Mouse (Mus musculus): ENCODE measurements around the gene Lysmd2. TPM values are rescaled to one million over a fixed set of nuclear protein-coding genes. Genes with fewer than 3 reads are reported as not detected.
A peak's percentile ranks its signal among the peaks of the same experiment; 100 is the strongest.

Gene Lysmd2
- polyA plus RNA-seq, 1 experiment from 2014 or later = 48.3 TPM

DNA sequence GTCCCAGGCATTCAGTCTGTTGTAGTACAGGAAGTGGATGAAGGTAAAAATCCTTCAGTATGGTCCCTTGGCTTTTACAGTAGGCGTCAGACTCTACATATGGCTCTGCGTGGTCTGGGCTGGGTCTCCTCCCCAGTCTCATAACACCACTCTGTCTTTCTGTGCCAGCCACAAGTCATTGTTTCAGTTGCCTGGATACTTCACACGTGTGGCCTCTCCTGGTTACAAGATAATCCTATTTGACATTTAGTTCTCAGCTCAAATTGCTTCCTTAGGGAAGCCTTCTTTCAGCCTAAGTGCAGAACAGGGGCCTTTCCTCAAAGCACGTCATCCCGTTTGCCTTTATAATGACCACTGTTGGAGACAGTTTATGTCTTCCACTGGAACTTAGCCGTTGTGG is 47.2 kb downstream of the Lysmd2 start:
- H3K4me2 ChIP-seq (ENCODE audit: low read depth, low read length) = no peak overlapping the region
- ATAC-seq (ENCODE audit: low read depth) = no peak
- H3K27ac ChIP-seq (replicated peaks; ENCODE audit: low read depth, low read length) = no peak overlapping the region
- no peak overlapping the region for H3K9ac ChIP-seq (ENCODE audit: low read depth, low read length)
- no peaks in the 10 kb centered on the region for H3K4me1 ChIP-seq (ENCODE audit: control insufficient read depth, insufficient read depth, low read length)
- no peak overlapping the region for H3K4me3 ChIP-seq (ENCODE audit: low read depth, low read length)
- H3K27me3 ChIP-seq (replicated peaks; ENCODE audit: control insufficient read depth, insufficient read depth, low read length) = no peaks in the 10 kb centered on the region
- DNase-seq (ENCODE audit: low spot score) = no peak
- no peaks in the 10 kb centered on the region for H3K36me3 ChIP-seq (ENCODE audit: control insufficient read depth, insufficient read depth, low read length)
- no peaks in the 10 kb centered on the region for H3K9me3 ChIP-seq (ENCODE audit: control insufficient read depth, low read length)
- WGBS = 67% methylated on average over 6 of the region's 6 CpGs

DNA sequence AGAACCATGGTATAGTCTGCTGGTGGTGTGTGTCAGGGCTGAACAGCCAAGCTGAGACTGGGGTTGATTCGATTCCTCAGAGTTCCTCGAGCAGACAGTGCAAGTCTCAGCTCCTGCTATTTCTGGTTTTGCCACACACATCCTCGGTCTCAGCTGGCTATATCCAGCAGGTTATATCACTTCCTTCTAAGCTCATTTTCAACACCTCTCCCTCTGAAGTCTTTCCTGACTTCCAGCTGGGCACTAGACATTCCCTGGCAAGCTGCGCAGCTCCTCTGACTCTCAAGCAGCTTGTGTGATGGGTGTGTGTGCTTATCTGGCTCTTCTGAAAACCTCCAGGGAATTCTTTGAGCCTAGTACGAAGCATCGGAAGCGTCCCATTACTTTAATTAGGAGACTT is 50.7 kb downstream of the Lysmd2 start:
- no peak overlapping the region for H3K27ac ChIP-seq (replicated peaks; ENCODE audit: low read depth, low read length)
- WGBS = 59% methylated on average over 7 of the region's 7 CpGs
- no peaks in the 10 kb centered on the region for H3K4me1 ChIP-seq (ENCODE audit: control insufficient read depth, insufficient read depth, low read length)
- H3K27me3 ChIP-seq (replicated peaks; ENCODE audit: control insufficient read depth, insufficient read depth, low read length) = no peaks in the 10 kb centered on the region
- H3K4me2 ChIP-seq (ENCODE audit: low read depth, low read length) = no peak overlapping the region
- ATAC-seq (ENCODE audit: low read depth) (no peak), DNase-seq (ENCODE audit: low spot score) (no peak)
- H3K4me3 ChIP-seq (ENCODE audit: low read depth, low read length) = no peak overlapping the region
- H3K36me3 ChIP-seq (ENCODE audit: control insufficient read depth, insufficient read depth, low read length) = no peaks in the 10 kb centered on the region
- no peak overlapping the region for H3K9ac ChIP-seq (ENCODE audit: low read depth, low read length)
- no peaks in the 10 kb centered on the region for H3K9me3 ChIP-seq (ENCODE audit: control insufficient read depth, low read length)

DNA sequence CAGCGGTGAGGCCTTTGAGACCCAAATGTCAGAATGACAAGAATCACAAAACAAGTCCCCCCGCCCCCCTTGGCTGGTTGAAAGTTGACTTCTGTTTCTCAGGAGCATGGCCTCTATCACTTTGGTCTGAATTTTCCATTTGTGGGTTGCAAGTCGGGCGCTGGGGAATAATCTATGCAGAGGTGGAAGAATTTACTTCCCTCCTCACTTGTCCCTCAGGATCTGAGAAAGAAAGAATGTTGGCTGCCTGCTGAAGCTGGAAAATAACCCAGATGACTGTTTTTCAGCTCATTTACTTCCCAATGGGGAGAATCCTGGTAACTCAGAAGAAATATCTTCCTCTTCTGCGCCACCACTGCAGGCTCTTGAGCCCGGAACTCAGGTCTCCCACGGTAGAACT is 52.8 kb downstream of the Lysmd2 start:
- H3K4me1 ChIP-seq (ENCODE audit: control insufficient read depth, insufficient read depth, low read length) = no peaks in the 10 kb centered on the region
- no peaks in the 10 kb centered on the region for H3K9me3 ChIP-seq (ENCODE audit: control insufficient read depth, low read length)
- H3K36me3 ChIP-seq (ENCODE audit: control insufficient read depth, insufficient read depth, low read length) = no peaks in the 10 kb centered on the region
- WGBS = 75% methylated on average over 7 of the region's 7 CpGs
- ATAC-seq (ENCODE audit: low read depth) (no peak), DNase-seq (ENCODE audit: low spot score) (peak; percentile 33)
- no peak overlapping the region for H3K9ac ChIP-seq (ENCODE audit: low read depth, low read length)
- no peak overlapping the region for H3K4me2 ChIP-seq (ENCODE audit: low read depth, low read length)
- no peak overlapping the region for H3K4me3 ChIP-seq (ENCODE audit: low read depth, low read length)
- no peak overlapping the region for H3K27ac ChIP-seq (replicated peaks; ENCODE audit: low read depth, low read length)
- 0 out of 2 replicates have a peak, but pooled peaks cover under 1% of the 10 kb centered on the region for H3K27me3 ChIP-seq (replicated peaks; ENCODE audit: control insufficient read depth, insufficient read depth, low read length)

DNA sequence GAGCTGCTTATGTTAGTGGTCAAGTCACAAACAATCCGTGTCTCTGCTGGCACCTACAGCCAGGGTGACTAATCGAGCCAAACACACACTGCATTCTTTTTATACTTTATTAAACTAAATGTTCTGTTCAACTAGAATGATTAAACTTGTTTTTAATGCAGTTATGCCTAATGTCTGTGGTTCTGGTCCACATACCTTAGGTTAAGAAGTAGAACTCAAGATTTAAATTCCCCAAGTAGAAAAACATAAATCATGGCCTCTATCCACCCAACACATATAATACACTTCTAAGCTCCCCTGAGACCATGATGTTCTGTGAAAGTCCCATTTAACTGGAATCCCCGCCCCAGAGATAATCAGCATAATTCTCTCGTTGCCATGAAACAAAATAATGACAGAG is 54.1 kb downstream of the Lysmd2 start:
- H3K27me3 ChIP-seq (replicated peaks; ENCODE audit: control insufficient read depth, insufficient read depth, low read length) = peaks cover 4% of the 10 kb centered on the region; the same call in 1 of the 2 replicates
- H3K4me1 ChIP-seq (ENCODE audit: control insufficient read depth, insufficient read depth, low read length) = peaks cover 6% of the 10 kb centered on the region; the same call in 1 of the 2 replicates
- H3K4me3 ChIP-seq (ENCODE audit: low read depth, low read length) = no peak overlapping the region
- H3K36me3 ChIP-seq (ENCODE audit: control insufficient read depth, insufficient read depth, low read length) = no peaks in the 10 kb centered on the region
- DNase-seq (ENCODE audit: low spot score) (no peak), ATAC-seq (ENCODE audit: low read depth) (no peak)
- no peak overlapping the region for H3K4me2 ChIP-seq (ENCODE audit: low read depth, low read length)
- H3K27ac ChIP-seq (replicated peaks; ENCODE audit: low read depth, low read length) = no peak overlapping the region
- no peak overlapping the region for H3K9ac ChIP-seq (ENCODE audit: low read depth, low read length)
- no peaks in the 10 kb centered on the region for H3K9me3 ChIP-seq (ENCODE audit: control insufficient read depth, low read length)
- 73% methylated on average over 4 of the region's 4 CpGs for WGBS

DNA sequence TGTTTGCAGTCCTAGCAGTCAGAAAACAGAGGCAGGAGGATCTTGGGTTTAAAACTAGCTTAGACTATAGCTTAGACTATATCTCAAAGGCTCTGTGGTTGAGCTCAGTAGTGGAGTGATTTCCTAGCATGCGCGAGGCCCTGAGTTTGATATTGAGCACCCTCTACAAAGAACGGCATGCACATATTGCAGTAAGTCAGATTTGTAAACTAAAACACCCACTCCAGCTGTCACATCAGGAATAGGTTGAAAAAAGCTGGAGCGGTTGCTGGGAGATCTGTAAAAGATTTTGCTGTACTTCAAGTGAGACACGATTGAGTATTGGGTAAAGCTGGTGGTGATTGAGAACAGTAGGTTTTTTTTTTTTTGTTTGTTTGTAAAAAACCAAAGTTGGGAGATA is 55.1 kb downstream of the Lysmd2 start:
- Histone ChIP-seq H3K4me3 (ENCODE audit: low read depth, low read length) (no peak overlapping the region), H3K36me3 (ENCODE audit: control insufficient read depth, insufficient read depth, low read length) (no peaks in the 10 kb centered on the region), H3K4me2 (ENCODE audit: low read depth, low read length) (no peak overlapping the region), H3K27me3 (replicated peaks; ENCODE audit: control insufficient read depth, insufficient read depth, low read length) (peaks cover 4% of the 10 kb centered on the region; the same call in 1 of the 2 replicates), H3K9me3 (ENCODE audit: control insufficient read depth, low read length) (no peaks in the 10 kb centered on the region), H3K27ac (replicated peaks; ENCODE audit: low read depth, low read length) (no peak overlapping the region), H3K4me1 (ENCODE audit: control insufficient read depth, insufficient read depth, low read length) (peaks cover 6% of the 10 kb centered on the region; the same call in 1 of the 2 replicates), H3K9ac (ENCODE audit: low read depth, low read length) (no peak overlapping the region)
- 79% methylated on average over 5 of the region's 5 CpGs for WGBS
- DNase-seq (ENCODE audit: low spot score) (no peak), ATAC-seq (ENCODE audit: low read depth) (no peak)

DNA sequence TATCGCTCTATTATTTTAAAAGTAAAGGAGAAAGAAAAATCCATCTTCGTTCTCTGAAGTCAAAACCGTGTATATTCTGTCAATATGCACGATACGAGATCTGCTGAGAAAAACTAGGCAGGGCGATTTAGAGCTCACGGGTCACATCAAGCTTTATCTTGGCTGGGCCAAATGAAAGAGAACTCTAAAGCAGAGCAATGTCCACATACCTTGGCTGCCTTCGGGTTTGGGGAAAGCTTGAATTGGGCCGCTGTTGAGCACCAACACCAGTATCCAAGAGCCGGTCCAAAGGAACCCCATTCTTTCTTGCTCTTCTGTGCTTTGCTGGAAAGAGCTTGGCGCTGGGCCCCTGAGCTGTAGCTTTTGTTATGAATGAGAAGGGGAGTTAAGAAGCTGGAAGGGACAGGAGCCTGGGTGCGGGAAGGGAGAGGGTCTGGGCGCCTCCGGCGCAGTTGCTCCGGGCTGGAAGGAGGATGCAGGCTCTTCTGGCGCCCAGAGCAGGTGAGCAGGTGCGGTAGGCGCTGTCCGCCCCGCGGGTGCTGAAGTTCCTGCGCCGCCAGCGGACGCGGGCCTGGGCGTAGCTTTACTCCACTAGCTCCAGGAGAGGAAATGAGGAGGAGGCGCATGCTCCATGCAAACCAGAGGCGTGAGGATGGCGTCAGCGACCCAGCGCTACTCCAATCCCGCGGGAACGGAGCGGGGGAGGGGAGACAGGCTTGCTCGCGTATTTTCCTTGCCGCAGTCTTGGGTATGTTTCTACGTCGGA is 58.1 kb downstream of the Lysmd2 start, which contains the start of gene Scg3:
Gene Scg3, minus strand, starts transcription at position 631 of the 766 bp plus-strand sequence.
- ATAC-seq (ENCODE audit: low read depth) = peak; percentile 99
- WGBS = 11% methylated on average over 25 of the region's 42 CpGs
- Histone ChIP-seq H3K36me3 (ENCODE audit: control insufficient read depth, insufficient read depth, low read length) (no peaks in the 10 kb centered on the region), H3K27me3 (replicated peaks; ENCODE audit: control insufficient read depth, insufficient read depth, low read length) (peaks cover 4% of the 10 kb centered on the region; the same call in 1 of the 2 replicates), H3K4me2 (ENCODE audit: low read depth, low read length) (peak within 1 kb of the TSS; percentile 53), H3K9ac (ENCODE audit: low read depth, low read length) (no peak within 1 kb of the TSS), H3K4me3 (ENCODE audit: low read depth, low read length) (peak within 1 kb of the TSS; percentile 27), H3K4me1 (ENCODE audit: control insufficient read depth, insufficient read depth, low read length) (peaks cover 6% of the 10 kb centered on the region; the same call in 1 of the 2 replicates), H3K27ac (replicated peaks; ENCODE audit: low read depth, low read length) (no peak within 1 kb of the TSS), H3K9me3 (ENCODE audit: control insufficient read depth, low read length) (no peaks in the 10 kb centered on the region)
- DNase-seq (ENCODE audit: low spot score) = peak; percentile 89

DNA sequence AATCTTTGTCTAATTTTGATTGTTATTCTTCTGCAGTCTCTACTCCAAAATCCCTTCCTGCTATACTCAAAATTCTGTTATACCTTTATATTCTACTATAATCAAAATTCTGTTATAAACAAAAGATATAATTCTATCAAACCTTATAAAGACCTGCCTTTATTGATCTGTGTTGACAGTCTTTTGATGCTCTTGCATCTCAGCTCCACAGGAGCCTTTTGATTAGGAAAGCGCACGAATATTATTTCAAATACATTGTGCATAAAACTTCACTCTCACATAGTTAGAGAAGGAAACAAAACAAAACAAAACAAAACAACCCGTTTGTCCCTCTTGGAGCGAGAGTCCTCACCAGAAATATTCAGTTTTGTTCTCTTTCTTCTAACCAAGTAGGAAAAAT is 58.8 kb downstream of the Lysmd2 start:
- H3K9me3 ChIP-seq (ENCODE audit: control insufficient read depth, low read length) = no peaks in the 10 kb centered on the region
- no peak for ATAC-seq (ENCODE audit: low read depth)
- no peak overlapping the region for H3K9ac ChIP-seq (ENCODE audit: low read depth, low read length)
- H3K4me2 ChIP-seq (ENCODE audit: low read depth, low read length) = peak overlapping the region; percentile 53
- peak overlapping the region; percentile 27 for H3K4me3 ChIP-seq (ENCODE audit: low read depth, low read length)
- no peak overlapping the region for H3K27ac ChIP-seq (replicated peaks; ENCODE audit: low read depth, low read length)
- H3K36me3 ChIP-seq (ENCODE audit: control insufficient read depth, insufficient read depth, low read length) = no peaks in the 10 kb centered on the region
- H3K4me1 ChIP-seq (ENCODE audit: control insufficient read depth, insufficient read depth, low read length) = peaks cover 6% of the 10 kb centered on the region; the same call in 1 of the 2 replicates
- H3K27me3 ChIP-seq (replicated peaks; ENCODE audit: control insufficient read depth, insufficient read depth, low read length) = peaks cover 4% of the 10 kb centered on the region; the same call in 1 of the 2 replicates
- DNase-seq (ENCODE audit: low spot score) = no peak
- 67% methylated on average over 4 of the region's 4 CpGs for WGBS

DNA sequence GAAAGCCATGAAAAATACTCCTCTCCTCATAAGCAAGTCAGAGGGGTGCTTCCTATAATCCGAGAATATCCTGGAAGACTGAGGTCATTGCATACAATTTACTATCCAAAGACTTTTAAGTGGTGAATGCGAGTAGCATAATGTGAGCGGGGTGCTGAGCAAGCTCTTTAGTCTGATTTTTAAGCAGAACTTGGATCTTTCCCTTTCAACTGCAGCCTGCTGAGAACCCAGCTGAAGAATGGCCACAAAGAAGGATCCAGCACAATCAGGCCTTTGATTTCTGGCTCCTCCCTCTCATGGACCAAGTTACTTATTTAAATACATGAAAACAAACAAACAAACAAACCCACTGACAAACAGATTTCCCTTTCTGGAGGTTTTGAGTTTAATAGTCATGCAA is 59.2 kb downstream of the Lysmd2 start:
- Histone ChIP-seq H3K9ac (ENCODE audit: low read depth, low read length) (no peak overlapping the region), H3K27me3 (replicated peaks; ENCODE audit: control insufficient read depth, insufficient read depth, low read length) (peaks cover 4% of the 10 kb centered on the region; the same call in 1 of the 2 replicates), H3K4me3 (ENCODE audit: low read depth, low read length) (no peak overlapping the region), H3K9me3 (ENCODE audit: control insufficient read depth, low read length) (no peaks in the 10 kb centered on the region), H3K4me2 (ENCODE audit: low read depth, low read length) (no peak overlapping the region), H3K36me3 (ENCODE audit: control insufficient read depth, insufficient read depth, low read length) (no peaks in the 10 kb centered on the region), H3K27ac (replicated peaks; ENCODE audit: low read depth, low read length) (no peak overlapping the region), H3K4me1 (ENCODE audit: control insufficient read depth, insufficient read depth, low read length) (peaks cover 6% of the 10 kb centered on the region; the same call in 1 of the 2 replicates)
- WGBS = 70% methylated on average over 3 of the region's 3 CpGs
- ATAC-seq (ENCODE audit: low read depth) (no peak), DNase-seq (ENCODE audit: low spot score) (no peak)

Data from embryonic facial prominence, embryonic 14.5 days (tissue).